In genomic region chr11:35864981-35865604, GRCm38 (mm10) we compare ENCODE assay signal across 8 mouse cellular contexts. TPM values are rescaled to one million over a fixed set of nuclear protein-coding genes. Genes with fewer than 3 reads are reported as not detected.
DNase-seq lines count a peak whose midpoint lies in the region; ATAC-seq and TF ChIP-seq lines count a peak whose summit lies in the region.

No protein-coding gene starts in this region.

- H3K9ac ChIP-seq in liver, postnatal 0 days (replicated peaks): no peak overlapping the region

- no peak overlapping the region for H3K4me2 ChIP-seq in liver, postnatal 0 days (ENCODE audit: low read depth, low read length)

- no peak for TF ChIP-seq CTCF in liver, postnatal 0 days (IDR thresholded peaks at IDR 0.05; ENCODE audit: low read depth)

- H3K27me3 ChIP-seq in liver, postnatal 0 days (ENCODE audit: insufficient read depth, low read length): no peaks in the 10 kb centered on the region

- no peaks in the 10 kb centered on the region for H3K4me1 ChIP-seq in liver, postnatal 0 days (ENCODE audit: insufficient read depth)

- H3K9me3 ChIP-seq in liver, postnatal 0 days (ENCODE audit: low read length): no peaks in the 10 kb centered on the region

- peak; percentile 75 for DNase-seq in layer of hippocampus, adult 11-12 months (ENCODE audit: low spot score)
- no peak for DNase-seq in layer of hippocampus, postnatal 25 days (ENCODE audit: extremely low spot score in 1 of 2, low spot score in 1 of 2)
- DNase-seq in forelimb bud, embryonic 11.5 days (ENCODE audit: low read depth, low spot score): peak; percentile 90
- DNase-seq in left cerebral cortex, adult 9 months (ENCODE audit: low spot score in 2 of 2): peak; percentile 42 to 84
- DNase-seq in retina, embryonic 14.5 days (ENCODE audit: low spot score): peak; percentile 85
- no peak for DNase-seq in adrenal gland, adult 2 months
- no peak for DNase-seq in liver, postnatal 0 days

- 53% methylated on average over 9 of the region's 9 CpGs for WGBS in liver, postnatal 0 days (ENCODE audit: insufficient replicate concordance)

- no peak overlapping the region for H3K4me3 ChIP-seq in liver, postnatal 0 days (ENCODE audit: low read depth, low read length)

- H3K36me3 ChIP-seq in liver, postnatal 0 days (replicated peaks; ENCODE audit: insufficient read depth, low read length): peaks cover 3% of the 10 kb centered on the region; the same call in 1 of the 2 replicates

- ATAC-seq in cerebellum, adult (ENCODE audit: insufficient number of reproducible peaks, low FRiP score, low TSS enrichment): no peak
- no peak for ATAC-seq in liver, postnatal 0 days

- TF ChIP-seq EP300 in liver, postnatal 0 days (IDR thresholded peaks at IDR 0.05; ENCODE audit: low read depth): no peak

- no peak overlapping the region for H3K27ac ChIP-seq in liver, postnatal 0 days (ENCODE audit: low read depth)

RNA-seq across cellular contexts. Expression of gene Rars, which starts 30.8 kb away (rescaled TPM):
- total RNA-seq in layer of hippocampus, postnatal 25 days (2021): 10 to 100 TPM; 46.3 to 49.6 TPM
- 10 to 100 TPM; 64.6 to 74.8 TPM for total RNA-seq in adrenal gland, adult 2 months (2021)
- 3.6 and 4.9 TPM in 2 replicates for polyA plus RNA-seq in adrenal gland, adult 2 months (2012; rRNA removed)
- polyA plus RNA-seq in liver, postnatal 0 days (2015; fragmentation: Nextera tagmentation; extraction: Ambion mirVana): 26.9 and 28.3 TPM in 2 replicates

Comparison
In these comparisons a context has a peak if more than half of its experiments do, and no peak if none do; other contexts are left out.
1. DNase-seq: peak in layer of hippocampus, adult 11-12 months (single experiment), forelimb bud, embryonic 11.5 days (single experiment), left cerebral cortex, adult 9 months (2 of 2) and retina, embryonic 14.5 days (single experiment); none in layer of hippocampus, postnatal 25 days (0 of 2), adrenal gland, adult 2 months (single experiment) and liver, postnatal 0 days (single experiment).